Mouse (Mus musculus) kidney, postnatal 10 days (tissue): ENCODE results near the gene Gm45799.
A peak's percentile ranks its signal among the peaks of the same experiment; 100 is the strongest.

Source experiments
- DNase-seq: peaks from one replicate; pipeline ENCODE4 v3.0.0; 2021; ENCODE audit warnings: mixed read lengths

The Gm45799 gene

DNA sequence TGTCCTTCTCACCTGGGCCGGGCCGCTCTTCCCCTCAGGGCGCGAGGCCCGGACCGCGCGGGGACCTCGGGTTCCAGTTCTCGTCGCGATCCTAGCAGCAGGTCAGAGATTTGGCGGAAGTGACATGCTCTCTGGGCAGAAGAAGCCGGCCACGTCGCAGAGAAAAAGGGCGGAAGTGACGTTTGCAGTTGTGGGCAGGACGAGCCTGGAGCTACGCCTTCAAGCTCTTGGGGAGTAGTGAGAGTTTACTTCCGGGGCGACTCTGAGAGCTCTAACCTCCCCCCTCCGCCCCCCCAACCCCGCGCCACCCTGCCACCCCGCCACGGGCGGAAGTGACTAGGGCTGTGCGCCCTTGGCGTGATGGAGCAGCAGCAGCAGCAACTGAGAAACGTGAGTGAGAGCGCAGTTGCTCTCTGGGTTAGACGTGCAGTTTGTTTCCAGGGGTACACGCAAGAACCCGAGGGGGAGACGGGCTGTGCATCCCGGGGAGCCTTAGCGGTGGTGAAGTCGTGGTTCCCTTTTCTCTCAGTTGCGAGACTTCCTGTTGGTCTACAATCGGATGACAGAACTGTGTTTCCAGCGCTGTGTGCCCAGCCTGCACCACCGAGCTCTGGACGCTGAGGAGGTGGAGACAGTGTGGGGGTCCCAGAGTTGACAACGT lies at the start of gene Gm45799, which contains the start of gene Arfip2:
TSS of gene Gm45799 (plus strand) at position 320 of the 661 bp plus-strand sequence.
TSS of gene Arfip2 (minus strand) at position 184 of the 661 bp plus-strand sequence.
- DNase-seq: peak; percentile 98

DNA sequence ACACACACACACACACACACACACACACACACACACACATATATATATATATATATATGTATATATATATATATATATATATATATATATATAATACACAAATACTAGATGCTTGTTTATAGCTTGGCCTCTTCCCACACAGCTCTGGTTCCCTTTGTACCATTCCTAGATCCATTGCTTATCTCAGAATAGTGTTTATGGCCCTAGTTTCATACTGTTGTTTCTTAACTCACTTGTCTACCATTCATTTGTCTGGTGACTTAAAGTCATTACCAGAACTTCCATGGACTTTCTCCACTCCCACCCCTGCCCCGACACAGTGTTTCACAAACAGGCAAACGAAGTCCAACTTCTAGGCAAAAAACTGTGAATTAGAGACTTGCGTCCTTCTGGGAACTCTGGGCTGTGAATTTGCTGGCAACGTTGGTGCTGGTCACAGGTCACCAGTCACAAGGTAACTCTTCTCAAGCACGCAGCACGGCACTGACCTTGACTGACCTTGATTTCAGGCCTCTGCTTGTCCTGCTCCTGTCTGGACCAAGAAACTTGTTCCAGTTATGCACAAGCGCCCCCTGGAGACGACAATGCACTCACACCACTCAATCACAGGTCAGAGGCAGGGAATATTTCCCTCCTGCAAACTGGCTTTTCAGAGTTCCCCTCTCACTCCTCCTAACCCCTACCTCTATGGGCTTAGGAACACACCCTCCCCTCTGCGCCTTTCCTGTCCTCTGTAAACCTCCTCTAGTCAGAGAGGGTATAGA lies 37.3 kb upstream of the Gm45799 start:
- peak; percentile 91 for DNase-seq

DNA sequence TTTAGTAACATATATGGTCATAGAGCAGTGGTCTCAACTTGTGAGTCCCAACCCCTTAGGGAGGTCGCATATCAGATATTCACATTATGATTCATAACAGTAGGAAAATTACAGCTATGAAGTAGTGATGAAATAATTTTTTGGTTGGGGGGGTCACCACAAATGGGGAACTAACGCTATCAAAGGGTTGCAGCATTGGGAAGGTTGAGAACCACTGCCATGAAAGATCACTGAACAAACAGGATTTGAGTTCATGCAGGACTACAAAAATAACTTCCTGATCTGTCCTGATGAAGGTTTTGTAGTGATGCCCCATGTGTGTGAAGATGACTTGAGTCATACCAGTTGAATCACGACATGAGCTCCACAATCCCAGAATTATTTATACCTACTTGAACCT lies 31.9 kb upstream of the Gm45799 start:
- DNase-seq: no peak

DNA sequence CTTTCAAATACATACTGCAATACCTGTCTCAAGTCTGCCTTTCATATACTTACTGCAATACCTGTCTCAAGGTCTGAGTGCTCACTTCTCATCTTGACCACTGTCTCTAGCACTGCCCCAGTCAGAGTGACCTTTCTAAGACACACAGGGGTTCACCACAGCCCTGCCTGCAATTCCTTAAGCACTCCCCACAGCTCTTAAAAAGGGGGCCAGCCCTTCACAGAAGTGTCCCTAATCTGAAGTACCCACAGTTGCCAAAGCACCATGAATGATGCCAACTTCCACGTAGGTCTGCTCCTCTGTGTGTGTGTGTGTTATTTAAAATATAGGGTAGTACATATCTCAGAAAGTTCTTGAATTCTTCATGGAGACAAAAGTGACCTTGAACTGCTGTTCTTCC lies 28.6 kb upstream of the Gm45799 start:
- DNase-seq: no peak

DNA sequence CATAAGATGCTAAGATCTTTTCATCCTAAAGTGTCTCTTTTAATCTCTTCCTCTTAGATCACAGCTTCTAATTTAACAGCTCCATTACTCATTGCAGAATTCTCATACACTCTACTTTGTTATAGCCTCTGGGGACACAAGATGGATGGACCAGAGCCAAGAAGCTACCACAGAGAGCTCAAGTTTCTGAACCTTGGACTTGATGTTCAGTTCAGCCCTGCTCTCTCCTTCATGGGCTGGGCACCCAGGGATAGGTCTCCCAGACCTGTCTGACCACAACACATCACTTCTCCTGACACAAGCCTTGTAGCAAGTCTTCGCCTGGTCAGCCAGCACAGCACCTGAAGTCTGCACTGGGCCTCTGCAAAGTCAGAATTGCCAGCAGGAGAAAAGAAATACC lies 26.0 kb upstream of the Gm45799 start:
- DNase-seq: peak; percentile 38

DNA sequence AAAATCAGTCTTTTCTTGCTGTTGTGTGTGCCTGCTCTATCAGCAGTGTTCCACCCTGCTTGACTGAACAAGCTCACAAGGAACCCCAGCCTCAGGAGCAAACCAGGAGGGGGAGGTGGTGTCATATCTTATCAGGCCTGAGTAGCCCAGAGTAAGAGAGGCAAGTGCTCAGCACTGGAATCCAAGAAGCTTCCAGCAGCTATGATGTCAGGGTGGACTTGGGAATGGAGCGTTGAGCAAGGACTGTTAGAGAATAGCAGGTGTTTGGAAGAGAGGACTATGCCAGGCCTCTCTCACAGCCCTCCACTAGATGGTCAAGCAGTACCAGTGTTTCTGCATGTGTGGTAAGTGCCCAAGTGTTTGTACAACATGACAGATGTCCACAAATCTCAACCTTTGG lies 24.6 kb upstream of the Gm45799 start:
- no peak for DNase-seq

DNA sequence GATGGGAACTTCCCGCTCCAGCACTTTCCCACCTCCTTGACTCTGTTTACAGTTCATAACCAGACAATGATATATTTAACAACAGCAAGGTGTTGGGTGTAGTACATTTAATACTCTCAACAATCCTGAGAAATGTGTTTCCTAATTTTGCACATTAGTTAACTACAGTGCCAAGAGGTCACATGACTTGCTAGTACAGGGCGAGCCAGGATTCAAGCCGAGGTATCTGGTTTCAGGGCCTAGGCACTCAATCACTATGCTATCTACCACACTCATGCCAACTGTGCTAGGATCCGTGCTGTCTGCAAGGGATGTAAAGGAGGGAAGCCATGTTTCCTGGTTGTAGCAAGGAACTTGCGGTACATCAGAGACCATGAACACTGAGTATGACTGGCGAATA lies 23.8 kb upstream of the Gm45799 start:
- no peak for DNase-seq

DNA sequence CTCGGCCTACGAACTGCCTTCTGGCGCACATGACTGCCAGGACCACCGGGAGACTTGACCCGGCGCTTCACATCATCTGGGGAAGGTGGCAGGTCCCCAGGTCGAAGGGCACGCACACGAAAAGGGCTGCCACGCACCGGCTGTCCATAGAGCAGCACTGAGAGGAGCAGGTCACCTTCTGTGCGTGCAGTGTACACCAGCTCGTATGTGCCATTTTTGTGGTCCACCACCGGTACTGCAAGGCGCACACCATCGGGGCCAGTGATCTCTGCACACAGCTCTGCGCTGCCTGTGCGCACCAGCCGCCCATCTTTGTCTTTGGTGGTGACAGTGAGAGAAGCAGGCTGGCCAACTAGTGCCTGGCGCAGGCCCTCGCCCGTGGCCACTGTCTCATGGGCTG lies 22.5 kb upstream of the Gm45799 start:
- DNase-seq: no peak

DNA sequence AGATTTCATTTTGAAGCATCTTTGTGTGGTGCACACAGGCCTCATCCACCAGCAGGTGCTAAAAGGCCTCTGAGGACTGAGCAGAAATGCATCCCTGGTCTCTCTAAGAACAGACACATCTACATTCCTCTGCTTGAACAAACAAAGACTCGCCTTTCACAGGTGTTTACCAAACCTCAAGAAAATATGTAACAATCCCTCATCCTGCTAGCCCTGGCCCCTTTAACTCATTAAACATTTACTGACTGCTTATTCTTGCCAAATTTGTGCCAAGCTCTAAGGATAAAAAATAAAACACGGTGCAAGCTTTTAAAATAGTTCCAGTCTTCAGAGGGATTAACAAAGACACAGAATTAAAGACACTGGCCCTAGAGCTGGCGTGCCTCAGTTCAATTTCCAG lies 20.7 kb upstream of the Gm45799 start:
- DNase-seq: no peak

DNA sequence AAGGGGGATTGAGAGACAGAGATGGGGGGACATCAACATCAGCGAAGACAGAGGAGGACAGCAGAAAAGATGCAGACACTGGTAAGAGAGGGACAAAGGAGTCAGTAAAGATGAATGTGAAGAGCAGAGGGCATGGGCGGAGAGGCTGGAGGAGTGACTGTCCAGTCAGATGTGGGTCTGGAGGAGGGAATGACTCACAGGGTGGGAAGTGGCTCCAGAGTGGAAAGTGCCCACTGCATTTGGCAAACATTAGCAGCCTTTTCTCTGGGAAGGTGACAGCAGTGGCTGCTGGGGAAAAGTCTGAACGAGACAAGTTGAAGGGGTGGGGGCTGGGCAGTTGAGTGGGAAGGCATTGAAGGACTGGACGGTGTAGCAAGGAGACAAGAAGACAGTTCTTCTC lies 19.3 kb upstream of the Gm45799 start:
- DNase-seq: peak; percentile 32

DNA sequence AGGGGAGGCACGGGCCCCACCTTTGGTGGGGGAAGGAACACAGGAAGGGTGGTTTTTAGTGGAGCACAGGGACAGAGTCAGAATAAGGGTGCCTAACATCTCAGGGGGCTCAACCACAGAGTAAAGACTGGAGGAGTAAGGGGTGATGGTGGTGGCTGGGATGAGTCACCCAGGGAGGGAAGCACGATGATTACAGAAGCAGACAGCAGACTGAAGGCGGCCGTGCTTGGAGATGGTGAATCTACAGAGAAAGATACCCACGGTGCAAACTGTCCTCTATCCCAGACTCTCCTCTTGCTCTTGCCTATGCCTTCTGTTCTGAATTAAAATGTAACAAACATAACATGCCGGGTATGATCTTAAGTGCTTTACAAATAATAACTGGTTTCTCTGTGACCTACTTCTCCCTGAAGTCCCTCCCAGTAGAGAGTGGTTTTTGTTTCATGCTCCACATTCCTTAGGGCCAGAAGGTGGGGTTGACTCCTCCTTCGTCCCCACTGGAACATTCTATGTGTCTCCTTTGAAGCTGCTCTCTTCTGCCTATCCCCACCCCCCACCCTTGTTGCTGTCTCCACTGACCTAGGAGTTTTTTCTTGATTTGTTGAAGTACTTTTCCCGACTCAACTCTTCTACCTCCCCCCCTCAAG lies 18.6 kb upstream of the Gm45799 start:
- DNase-seq: no peak

DNA sequence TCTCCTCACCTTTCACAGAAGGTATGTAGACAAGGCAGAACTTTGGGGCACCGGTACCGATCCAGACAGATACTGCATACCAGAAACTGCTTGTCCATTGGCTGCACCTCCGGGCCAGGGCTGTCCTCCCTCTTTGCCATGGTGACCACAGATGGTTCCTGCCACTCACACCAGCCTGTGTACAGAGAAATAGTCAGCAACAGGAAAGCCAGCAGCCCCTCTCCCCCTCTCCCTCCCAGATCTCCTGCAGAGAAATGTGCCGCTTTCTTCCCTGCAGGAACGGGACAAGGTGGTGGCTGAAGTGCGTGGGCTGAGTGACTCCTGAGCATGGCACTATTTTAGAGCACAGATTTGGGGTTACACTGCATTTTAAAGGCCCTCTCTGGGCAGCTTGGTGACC lies 15.0 kb upstream of the Gm45799 start:
- peak; percentile 29 for DNase-seq

DNA sequence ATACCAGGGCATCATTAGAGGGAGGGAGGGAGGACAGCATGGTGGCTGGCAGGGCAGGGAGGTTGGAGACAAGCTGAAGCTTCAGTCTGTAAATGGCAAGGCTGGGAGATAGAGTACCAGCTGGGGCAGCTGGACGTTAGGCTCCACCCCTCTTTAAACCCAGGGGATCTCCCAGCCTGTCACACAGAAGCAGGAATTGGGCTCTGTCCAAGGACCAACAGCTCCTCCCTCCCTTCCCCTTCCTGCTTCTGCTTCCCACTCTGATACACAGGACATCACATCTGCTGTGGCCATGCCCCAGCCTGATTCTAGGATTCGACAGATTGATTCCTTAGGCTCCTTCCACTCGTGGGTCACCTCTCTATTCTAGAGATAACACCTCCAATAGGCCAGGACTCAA lies 11.7 kb upstream of the Gm45799 start:
- peak; percentile 85 for DNase-seq

DNA sequence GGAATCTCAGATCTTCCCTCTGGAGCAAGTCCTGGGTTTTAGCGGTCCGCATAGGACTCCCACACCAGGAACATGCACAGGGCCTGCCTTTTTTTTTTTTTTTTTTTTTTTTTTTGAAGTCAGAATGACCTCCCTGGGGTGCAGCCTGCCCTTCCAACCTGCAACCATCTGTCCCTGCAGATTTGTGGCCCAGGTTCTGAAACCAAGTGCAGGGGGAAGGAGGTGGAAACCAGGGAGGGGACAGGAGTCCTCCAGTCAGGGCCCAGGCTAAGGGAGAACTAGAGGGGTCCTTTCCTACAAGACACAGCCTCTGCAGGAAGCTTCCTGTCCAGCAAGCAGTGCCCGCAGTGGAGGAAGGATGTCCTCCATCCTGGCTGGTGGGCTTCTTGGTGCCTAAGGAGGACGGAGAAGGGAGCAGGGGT lies 7.8 kb upstream of the Gm45799 start:
- DNase-seq: peak; percentile 49

DNA sequence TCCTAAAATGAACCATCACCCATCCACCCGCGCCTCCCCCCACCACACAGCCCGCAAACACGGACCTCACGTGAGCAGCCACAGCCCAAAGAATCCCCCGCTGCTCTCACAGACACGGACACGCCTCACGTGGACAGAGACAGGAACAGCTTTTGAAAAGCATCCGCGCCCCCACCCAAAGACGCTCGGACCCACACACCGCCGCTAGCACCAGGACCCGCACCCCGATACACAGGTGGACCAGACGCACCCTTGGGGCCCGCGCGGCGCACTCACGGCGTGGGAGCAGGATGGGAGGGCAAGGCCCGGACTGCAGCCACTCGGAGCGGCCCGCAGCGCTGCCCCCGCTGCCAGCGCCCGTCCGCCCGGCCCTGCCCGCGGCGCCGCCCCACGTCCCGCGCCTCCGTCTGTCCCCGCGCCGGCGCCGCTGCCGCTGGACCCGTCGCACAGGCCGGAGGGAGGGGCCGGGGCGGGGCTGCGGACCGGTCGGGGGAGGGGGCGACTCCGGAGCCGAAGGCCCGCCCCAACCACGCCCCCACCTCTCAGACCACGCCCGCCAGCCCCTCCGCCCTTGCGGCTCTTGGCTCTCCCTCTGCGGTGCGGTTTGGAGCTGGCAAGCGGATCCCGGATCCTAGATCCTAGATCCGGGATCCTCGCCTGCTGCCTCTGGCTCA lies 7.1 kb upstream of the Gm45799 start, which contains the start of gene Trim3:
TSS of gene Trim3 (minus strand) at position 445 of the 674 bp plus-strand sequence.
- DNase-seq: peak; percentile 97

DNA sequence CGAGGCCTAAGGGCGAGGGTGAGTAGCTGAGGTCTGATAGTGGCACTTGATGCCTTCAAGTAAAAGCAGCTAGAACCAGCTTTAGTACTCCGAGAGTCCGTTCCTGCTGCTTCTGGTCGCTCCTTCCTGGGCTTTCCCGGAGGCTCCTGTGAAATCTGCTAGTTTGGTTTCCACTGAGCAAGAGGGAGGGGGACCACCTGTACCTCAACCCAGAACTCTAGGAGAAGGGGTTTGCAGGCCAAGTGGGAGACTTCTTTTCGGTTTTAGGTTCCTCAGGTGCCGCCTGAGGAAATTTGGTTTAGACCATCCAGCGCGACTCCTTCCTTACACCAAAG lies 6.6 kb upstream of the Gm45799 start:
- no peak for DNase-seq

DNA sequence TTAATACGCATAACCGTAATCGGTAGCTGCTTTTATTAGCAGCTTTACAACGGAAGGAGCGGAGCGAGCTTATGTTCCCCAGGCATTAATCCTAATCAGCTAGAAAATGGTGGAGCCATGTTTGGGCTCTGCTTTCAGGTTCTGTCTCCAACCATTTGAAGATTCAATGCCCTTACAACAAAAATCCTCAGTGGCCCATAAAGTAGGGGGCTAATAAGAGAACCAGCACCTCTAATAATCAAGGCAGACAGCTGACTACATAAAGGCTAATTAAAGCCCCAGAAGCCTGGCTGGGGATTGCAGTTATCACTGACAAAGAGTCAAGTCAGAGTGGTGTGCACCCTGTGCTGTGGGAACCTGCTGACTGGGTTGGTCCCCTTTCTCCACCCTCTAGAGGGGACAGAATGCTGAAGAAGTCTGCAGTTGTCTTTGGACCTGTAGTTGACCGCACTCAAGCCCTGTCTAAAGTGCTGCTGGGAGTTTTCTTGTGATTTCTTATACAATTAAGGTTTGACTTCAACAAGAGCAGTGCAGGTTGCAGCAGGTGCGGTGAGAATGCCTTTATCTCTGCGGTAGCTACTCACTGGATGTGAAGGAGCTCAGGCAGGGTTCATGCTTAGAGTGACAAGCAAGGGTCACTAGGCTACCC lies 6.0 kb upstream of the Gm45799 start:
- peak; percentile 13 for DNase-seq

DNA sequence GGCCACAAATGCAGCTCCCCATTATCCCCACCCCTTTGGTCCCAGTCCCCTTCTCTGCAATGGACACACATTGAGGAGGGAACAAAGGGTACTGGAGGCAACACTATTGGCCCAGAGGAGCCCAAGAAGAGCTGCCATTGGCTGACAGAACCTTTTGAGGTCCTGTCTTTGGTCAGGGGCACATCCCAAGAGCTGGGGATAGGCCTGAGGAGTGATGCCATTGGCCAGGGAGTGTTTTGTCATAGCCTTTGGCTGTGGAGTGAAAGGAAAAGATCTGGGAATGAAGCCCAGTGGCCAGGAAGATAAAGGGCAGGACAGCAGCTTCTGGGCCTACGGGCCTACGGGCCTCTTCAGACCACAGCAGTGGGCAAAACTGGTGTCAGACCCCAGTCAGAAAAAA lies 4.6 kb upstream of the Gm45799 start:
- no peak for DNase-seq

DNA sequence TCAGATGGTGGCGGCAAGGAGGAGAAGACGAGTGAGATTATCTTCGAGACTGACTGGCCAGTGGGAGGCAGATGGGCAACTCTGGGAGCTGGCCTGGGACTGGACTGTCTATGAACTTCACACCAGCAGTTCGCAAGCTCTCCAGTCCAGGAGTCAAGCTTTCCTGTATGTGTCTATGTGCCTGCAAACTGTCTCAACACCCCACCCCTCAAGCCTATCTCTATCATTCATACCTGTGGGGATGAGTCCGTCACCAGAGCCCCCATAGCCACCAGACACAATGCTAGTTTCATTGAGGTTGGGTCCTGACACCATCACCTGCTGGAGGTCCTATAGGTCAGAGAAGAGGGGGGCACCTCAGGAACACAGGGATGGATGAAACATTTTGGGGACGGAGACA lies 1.6 kb upstream of the Gm45799 start:
- no peak for DNase-seq

DNA sequence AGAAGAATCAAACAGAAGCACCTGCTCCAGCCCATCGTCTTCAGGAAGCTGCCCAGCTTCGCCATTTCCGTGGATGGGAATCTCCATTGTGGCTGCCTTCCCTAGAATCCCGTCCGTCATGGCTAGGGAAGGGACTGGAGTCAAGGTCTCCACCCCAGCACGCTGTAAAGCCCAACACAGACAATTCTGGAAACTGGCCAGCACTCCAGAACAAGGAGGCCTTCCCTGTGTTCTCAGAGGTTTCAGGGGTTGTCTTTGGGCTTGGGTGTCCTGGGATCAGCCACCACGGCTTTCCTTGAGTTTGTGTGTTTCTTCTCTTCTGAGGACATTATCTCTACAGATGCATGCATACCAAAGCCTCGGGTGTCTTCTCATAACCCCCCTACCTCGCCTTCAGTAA lies 1.0 kb upstream of the Gm45799 start:
- peak; percentile 42 for DNase-seq

DNA sequence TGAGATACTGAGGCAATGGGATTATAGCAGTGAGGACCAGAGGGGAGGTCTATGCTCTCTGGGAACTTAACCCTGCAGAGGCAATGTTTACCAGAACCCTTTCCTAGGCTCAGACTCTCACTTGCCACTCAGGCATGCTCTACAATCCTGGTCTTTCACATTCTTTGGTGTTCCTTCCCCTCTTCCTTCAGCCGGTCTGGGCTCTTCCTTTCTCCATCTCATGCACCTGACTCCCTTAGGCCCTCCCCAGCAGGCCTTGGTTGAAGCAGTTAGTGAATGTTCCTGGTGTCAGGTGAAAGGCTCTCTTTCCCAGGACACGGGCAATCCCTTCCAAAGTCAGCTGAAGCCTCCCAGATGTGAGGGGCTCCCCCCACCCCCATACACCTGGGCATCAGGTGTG lies 596 bp upstream of the Gm45799 start, which contains the start of gene Timm10b:
TSS of gene Timm10b (plus strand) at position 301 of the 400 bp plus-strand sequence.
- DNase-seq: no peak

DNA sequence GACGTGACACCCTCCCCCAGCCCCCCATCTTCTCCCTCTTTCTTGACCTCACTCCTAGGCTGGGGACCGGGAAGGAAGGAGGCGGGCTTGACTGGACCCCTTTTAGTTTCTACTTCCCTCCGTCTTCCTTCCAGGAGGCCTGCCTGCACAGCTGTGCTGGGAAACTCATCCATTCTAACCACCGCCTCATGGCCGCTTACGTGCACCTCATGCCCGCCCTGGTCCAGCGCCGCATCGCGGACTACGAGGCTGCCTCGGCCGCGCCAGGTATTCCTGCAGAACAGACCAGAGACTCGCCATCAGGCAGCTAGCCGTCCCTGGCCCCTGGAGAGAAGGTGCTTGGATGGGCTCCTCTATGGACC lies 523 bp downstream of the Gm45799 start:
- DNase-seq: no peak

DNA sequence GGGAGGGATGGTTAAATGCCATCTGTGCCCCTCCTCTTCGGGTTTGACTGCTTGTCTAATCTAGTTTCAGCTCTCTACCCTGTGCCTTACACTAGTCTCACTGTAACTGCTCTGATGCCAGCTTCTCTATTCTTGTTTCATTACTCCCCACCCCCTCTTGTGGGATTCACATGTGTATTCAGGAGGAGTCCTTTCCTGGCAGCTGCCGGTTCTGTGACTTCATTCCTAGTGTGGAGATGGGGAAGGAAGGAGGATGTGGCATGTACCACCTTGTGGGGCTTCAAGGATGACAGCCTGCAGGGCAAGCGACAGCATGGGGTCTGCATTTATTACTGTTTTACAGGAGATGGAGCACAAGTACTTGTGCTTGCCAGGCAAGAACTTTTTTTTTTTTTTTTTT lies 1.6 kb downstream of the Gm45799 start:
- DNase-seq: no peak
